Mouse (Mus musculus): ENCODE results near the gene Cma2.

- no peak for TF ChIP-seq GATA1 (IDR thresholded peaks at IDR 0.05; ENCODE audit: borderline replicate concordance, low read length)
- TF ChIP-seq FLI1 (IDR thresholded peaks at IDR 0.05; ENCODE audit: low read length), result no peak
These were observed 12.5 kb downstream of the Cma2 start for GRCm38 (mm10) chr14:55963263-55963662.

Data from megakaryocyte, embryonic 14.5 days (primary cell).